Mouse (Mus musculus): Measurements from ENCODE around the gene Rnf128. TPM values are rescaled to one million over a fixed set of nuclear protein-coding genes. Genes with fewer than 3 reads are reported as not detected.

The Rnf128 gene
- polyA plus RNA-seq, 1 experiment = 0.25 TPM

DNA sequence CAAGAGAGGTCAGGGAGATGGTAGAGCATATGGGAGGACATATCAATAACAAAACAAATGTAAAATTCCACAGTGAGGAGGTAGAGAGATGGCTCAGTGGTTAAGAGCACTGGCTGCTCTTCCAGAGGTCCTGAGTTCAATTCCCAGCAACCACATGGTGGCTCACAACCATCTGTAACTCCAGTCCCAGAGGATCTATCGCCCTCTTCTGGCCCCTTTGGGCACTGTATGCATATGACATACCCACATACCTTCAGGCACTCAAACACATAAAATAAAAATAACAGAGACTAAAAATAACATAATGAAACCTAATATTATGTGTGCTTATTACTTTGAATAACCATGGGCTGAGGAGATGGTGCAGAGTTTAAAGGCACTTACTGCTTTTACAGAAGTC, 99.0 kb downstream of the Rnf128 start:
- Histone ChIP-seq H3K4me1 (ENCODE audit: control insufficient read depth, insufficient read depth, insufficient read length) (no peaks in the 10 kb centered on the region), H3K27ac (ENCODE audit: insufficient read depth, low read length) (no peak overlapping the region), H3K36me3 (ENCODE audit: control insufficient read depth, insufficient read depth, low read length) (no peaks in the 10 kb centered on the region), H3K4me3 (ENCODE audit: extremely low read depth, insufficient read depth, insufficient read length) (no peak overlapping the region), H3K27me3 (ENCODE audit: control insufficient read depth, insufficient read depth, low read length) (no peaks in the 10 kb centered on the region)
- no peak for DNase-seq (ENCODE audit: low read depth in 1 of 2, low spot score in 2 of 2)
- 69% methylated on average over 1 of the region's 1 CpGs for WGBS
- TF ChIP-seq CTCF (IDR thresholded peaks at IDR 0.05; ENCODE audit: extremely low read depth, insufficient read depth, insufficient read length, insufficient replicate concordance) = no peak
- TF ChIP-seq POLR2A (IDR thresholded peaks at IDR 0.05; ENCODE audit: low read depth, low read length) = no peak

DNA sequence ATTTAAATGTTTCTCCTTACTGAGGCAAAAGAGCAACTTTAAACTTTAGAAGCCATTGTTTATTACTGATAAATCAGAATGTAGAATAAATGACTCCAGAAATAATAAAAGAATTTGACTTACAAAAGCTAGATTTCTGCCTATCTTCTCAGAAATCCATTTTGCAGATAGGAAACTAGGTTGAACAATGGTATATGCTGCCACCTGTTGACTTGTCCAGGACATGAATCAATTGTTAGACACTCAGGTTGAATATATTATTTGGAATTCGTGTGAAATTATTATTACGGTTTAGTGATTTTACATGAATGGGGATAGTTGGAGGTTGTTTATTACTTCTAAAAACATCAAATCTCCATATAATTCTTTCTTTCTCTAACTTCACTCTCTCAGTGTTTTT, 102.7 kb downstream of the Rnf128 start:
- Histone ChIP-seq H3K36me3 (ENCODE audit: control insufficient read depth, insufficient read depth, low read length) (no peaks in the 10 kb centered on the region), H3K27ac (ENCODE audit: insufficient read depth, low read length) (no peak overlapping the region), H3K4me1 (ENCODE audit: control insufficient read depth, insufficient read depth, insufficient read length) (no peaks in the 10 kb centered on the region), H3K27me3 (ENCODE audit: control insufficient read depth, insufficient read depth, low read length) (no peaks in the 10 kb centered on the region), H3K4me3 (ENCODE audit: extremely low read depth, insufficient read depth, insufficient read length) (no peak overlapping the region)
- TF ChIP-seq POLR2A (IDR thresholded peaks at IDR 0.05; ENCODE audit: low read depth, low read length) (no peak), CTCF (IDR thresholded peaks at IDR 0.05; ENCODE audit: extremely low read depth, insufficient read depth, insufficient read length, insufficient replicate concordance) (no peak)
- 73% methylated on average over 2 of the region's 2 CpGs for WGBS
- peak in 1 of 2 experiments; percentile 2 for DNase-seq (ENCODE audit: low read depth in 1 of 2, low spot score in 2 of 2)

DNA sequence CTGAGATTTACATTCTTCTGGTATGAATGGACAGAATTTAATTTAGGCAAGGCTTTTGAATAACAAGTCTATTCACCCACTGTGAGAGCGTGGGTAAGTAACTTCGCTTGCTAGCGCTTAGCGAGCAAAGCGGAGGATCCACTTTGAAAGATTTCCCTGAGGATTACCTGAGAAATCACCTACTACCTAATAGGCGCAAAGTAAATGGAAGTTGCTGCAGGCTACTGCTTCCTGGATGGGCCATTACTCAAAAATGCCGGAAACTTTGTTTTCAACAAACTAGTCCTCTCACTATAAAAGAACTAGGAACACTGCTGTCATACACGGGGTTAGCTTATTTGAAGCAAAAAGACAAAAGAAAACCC, 121.3 kb downstream of the Rnf128 start:
- Histone ChIP-seq H3K27ac (ENCODE audit: insufficient read depth, low read length) (no peak overlapping the region), H3K27me3 (ENCODE audit: control insufficient read depth, insufficient read depth, low read length) (no peaks in the 10 kb centered on the region), H3K4me1 (ENCODE audit: control insufficient read depth, insufficient read depth, insufficient read length) (no peaks in the 10 kb centered on the region), H3K4me3 (ENCODE audit: extremely low read depth, insufficient read depth, insufficient read length) (peak overlapping the region; percentile 97), H3K36me3 (ENCODE audit: control insufficient read depth, insufficient read depth, low read length) (no peaks in the 10 kb centered on the region)
- WGBS = 30% methylated on average over 8 of the region's 8 CpGs
- TF ChIP-seq CTCF (IDR thresholded peaks at IDR 0.05; ENCODE audit: extremely low read depth, insufficient read depth, insufficient read length, insufficient replicate concordance) (no peak), POLR2A (IDR thresholded peaks at IDR 0.05; ENCODE audit: low read depth, low read length) (no peak)
- no peak for DNase-seq (ENCODE audit: low read depth in 1 of 2, low spot score in 2 of 2)

DNA sequence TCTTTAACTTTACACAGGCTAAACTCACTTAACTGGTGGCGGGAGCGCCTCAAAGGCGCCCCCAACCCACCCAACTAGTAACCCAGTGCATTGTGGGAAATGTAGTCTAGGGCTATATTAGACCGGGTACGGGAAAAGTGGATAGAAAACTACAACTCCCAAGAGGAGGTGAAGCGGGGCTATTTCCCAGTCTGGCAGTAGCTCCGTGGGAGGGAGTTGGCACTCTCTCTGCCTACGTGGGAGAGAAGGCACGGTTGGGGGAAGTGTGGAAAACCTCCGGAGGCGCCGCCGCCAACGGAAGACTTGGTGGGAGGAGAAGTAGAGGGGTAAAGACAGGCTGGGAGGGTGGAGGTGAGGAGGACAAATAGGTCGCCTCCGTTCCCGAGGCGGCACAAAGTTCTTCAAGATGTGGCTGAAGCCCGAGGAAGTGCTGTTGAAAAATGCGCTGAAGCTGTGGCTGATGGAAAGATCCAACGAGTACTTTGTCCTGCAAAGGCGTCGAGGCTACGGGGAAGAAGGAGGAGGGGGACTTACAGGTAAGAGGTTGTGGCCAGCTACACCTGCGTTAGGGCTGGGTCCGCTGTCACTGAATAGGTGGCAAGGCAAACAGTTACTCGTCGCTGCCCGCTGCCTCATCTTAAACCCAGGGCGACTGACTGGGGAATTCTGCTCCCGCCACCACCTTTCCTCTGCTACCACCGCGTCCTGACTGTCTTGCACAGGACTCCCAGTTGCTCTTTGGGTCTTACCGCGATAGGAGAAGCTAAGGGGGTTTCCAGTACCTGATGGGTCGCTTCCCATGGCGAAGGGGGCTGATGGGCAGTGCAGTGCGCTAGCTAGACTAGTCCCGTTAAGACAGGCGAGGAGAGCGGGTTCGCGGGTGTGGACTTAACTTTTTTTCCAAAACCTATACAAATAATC, 121.9 kb downstream of the Rnf128 start, which contains the start of gene Tbc1d8b:
Gene Tbc1d8b, plus strand, starts transcription at position 222 of the 921 bp plus-strand sequence.
- peak within 1 kb of the TSS; percentile 97 for H3K4me3 ChIP-seq (ENCODE audit: extremely low read depth, insufficient read depth, insufficient read length)
- TF ChIP-seq POLR2A (IDR thresholded peaks at IDR 0.05; ENCODE audit: low read depth, low read length) (no peak), CTCF (IDR thresholded peaks at IDR 0.05; ENCODE audit: extremely low read depth, insufficient read depth, insufficient read length, insufficient replicate concordance) (no peak)
- peak within 1 kb of the TSS; percentile 27; the same call in 1 of the 2 replicates for H3K27ac ChIP-seq (ENCODE audit: insufficient read depth, low read length)
- no peaks in the 10 kb centered on the region for H3K36me3 ChIP-seq (ENCODE audit: control insufficient read depth, insufficient read depth, low read length)
- H3K4me1 ChIP-seq (ENCODE audit: control insufficient read depth, insufficient read depth, insufficient read length) = no peaks in the 10 kb centered on the region
- WGBS = 20% methylated on average over 43 of the region's 43 CpGs
- peak; percentile 43 to 46 for DNase-seq (ENCODE audit: low read depth in 1 of 2, low spot score in 2 of 2)
- no peaks in the 10 kb centered on the region for H3K27me3 ChIP-seq (ENCODE audit: control insufficient read depth, insufficient read depth, low read length)

DNA sequence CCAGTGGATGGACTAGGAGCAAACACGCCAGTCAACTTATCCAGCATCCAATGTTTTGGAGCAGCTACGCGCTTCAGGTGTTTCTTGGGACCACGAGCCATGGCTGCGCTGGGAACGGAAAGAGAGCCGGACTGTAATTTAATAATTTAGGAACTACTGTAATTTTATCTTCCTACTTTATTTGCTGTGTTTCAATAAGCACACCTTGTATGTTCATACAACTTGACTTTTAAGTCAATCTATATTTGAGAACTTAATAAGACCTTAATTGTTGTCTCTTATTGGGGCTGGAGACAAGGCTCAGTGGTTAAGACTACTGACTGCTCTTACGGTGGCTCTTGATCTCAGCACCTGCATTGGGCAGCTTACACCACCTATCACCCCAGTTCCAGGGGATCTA, 151.3 kb downstream of the Rnf128 start, which contains the start of gene Gm15013:
Gene Gm15013, minus strand, starts transcription at position 101 of the 400 bp plus-strand sequence.
- Histone ChIP-seq H3K27me3 (ENCODE audit: control insufficient read depth, insufficient read depth, low read length) (no peaks in the 10 kb centered on the region), H3K27ac (ENCODE audit: insufficient read depth, low read length) (no peak within 1 kb of the TSS), H3K4me1 (ENCODE audit: control insufficient read depth, insufficient read depth, insufficient read length) (no peaks in the 10 kb centered on the region), H3K36me3 (ENCODE audit: control insufficient read depth, insufficient read depth, low read length) (no peaks in the 10 kb centered on the region), H3K4me3 (ENCODE audit: extremely low read depth, insufficient read depth, insufficient read length) (no peak within 1 kb of the TSS)
- no peak for DNase-seq (ENCODE audit: low read depth in 1 of 2, low spot score in 2 of 2)
- TF ChIP-seq POLR2A (IDR thresholded peaks at IDR 0.05; ENCODE audit: low read depth, low read length) (no peak), CTCF (IDR thresholded peaks at IDR 0.05; ENCODE audit: extremely low read depth, insufficient read depth, insufficient read length, insufficient replicate concordance) (no peak)
- WGBS = 96% methylated on average over 8 of the region's 8 CpGs

DNA sequence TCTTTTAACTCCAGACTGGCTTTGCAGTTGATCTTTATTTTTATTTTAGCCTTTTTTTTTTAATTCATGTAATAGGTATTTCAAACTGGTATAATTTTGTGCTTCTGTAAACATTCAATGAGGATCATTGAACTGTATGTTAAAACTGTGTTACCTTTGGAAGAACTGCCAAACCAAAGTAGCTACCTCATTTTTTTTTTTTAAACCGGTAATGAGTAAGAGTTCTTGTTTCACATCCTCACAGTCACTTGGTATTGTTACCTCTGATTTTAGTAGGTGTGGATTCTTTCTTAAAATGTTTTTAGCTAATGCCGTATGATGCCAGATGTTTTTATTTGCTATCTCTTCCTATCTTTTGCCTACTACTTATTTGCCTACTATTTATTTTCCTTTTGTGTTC, 159.2 kb downstream of the Rnf128 start:
- Histone ChIP-seq H3K27ac (ENCODE audit: insufficient read depth, low read length) (no peak overlapping the region), H3K4me1 (ENCODE audit: control insufficient read depth, insufficient read depth, insufficient read length) (no peaks in the 10 kb centered on the region), H3K4me3 (ENCODE audit: extremely low read depth, insufficient read depth, insufficient read length) (no peak overlapping the region), H3K36me3 (ENCODE audit: control insufficient read depth, insufficient read depth, low read length) (no peaks in the 10 kb centered on the region), H3K27me3 (ENCODE audit: control insufficient read depth, insufficient read depth, low read length) (no peaks in the 10 kb centered on the region)
- TF ChIP-seq CTCF (IDR thresholded peaks at IDR 0.05; ENCODE audit: extremely low read depth, insufficient read depth, insufficient read length, insufficient replicate concordance) (no peak), POLR2A (IDR thresholded peaks at IDR 0.05; ENCODE audit: low read depth, low read length) (no peak)
- WGBS = 83% methylated on average over 2 of the region's 2 CpGs
- no peak for DNase-seq (ENCODE audit: low read depth in 1 of 2, low spot score in 2 of 2)

Other genes with a start within 250 kb of the Rnf128 start
- gene Trap1a, start 229.6 kb upstream of the Rnf128 start, polyA plus RNA-seq (2012; rRNA removed) = not detected in 2 replicates
- not detected in 2 replicates for gene D330045A20Rik, start 82.9 kb upstream of the Rnf128 start, polyA plus RNA-seq (2012; rRNA removed)
- 0.36 and 0.42 TPM in 2 replicates for gene Tbc1d8b, start 121.7 kb downstream of the Rnf128 start, polyA plus RNA-seq (2012; rRNA removed)
- not detected in 2 replicates for gene Gm15013, start 151.2 kb downstream of the Rnf128 start, polyA plus RNA-seq (2012; rRNA removed)
- gene Ripply1, start 219.0 kb downstream of the Rnf128 start, polyA plus RNA-seq (2012; rRNA removed) = 0.12 TPM in 1 of 2 replicates, not detected in the other
- gene Cldn2, start 237.5 kb downstream of the Rnf128 start, polyA plus RNA-seq (2012; rRNA removed) = 0.04 TPM in 1 of 2 replicates, not detected in the other